Mouse (Mus musculus): ENCODE results near the gene Srsf2. TPM values are rescaled to one million over a fixed set of nuclear protein-coding genes. Genes with fewer than 3 reads are reported as not detected.

Gene Srsf2
- polyA plus RNA-seq (2012), result 1,994 and 2,305 TPM in 2 replicates

- no peak for TF ChIP-seq GATA1 (IDR thresholded peaks at IDR 0.05; ENCODE audit: low read length)
Measured at GRCm38 (mm10) chr11:116852891-116853511, at the start of gene Srsf2. Srsf2 (minus strand) TSS chr11:116853094.

- TF ChIP-seq GATA1 (IDR thresholded peaks at IDR 0.05; ENCODE audit: low read length), result no peak
Measured at GRCm38 (mm10) chr11:116899247-116899646, 46.4 kb upstream of the Srsf2 start.

- no peak for TF ChIP-seq GATA1 (IDR thresholded peaks at IDR 0.05; ENCODE audit: low read length)
Measured at GRCm38 (mm10) chr11:116895402-116895801, 42.5 kb upstream of the Srsf2 start.

- TF ChIP-seq GATA1 (IDR thresholded peaks at IDR 0.05; ENCODE audit: low read length), result no peak
Measured at GRCm38 (mm10) chr11:116893532-116894442, 40.9 kb upstream of the Srsf2 start.

- TF ChIP-seq GATA1 (IDR thresholded peaks at IDR 0.05; ENCODE audit: low read length), result no peak
Measured at GRCm38 (mm10) chr11:116887136-116887535, 34.2 kb upstream of the Srsf2 start.

- no peak for TF ChIP-seq GATA1 (IDR thresholded peaks at IDR 0.05; ENCODE audit: low read length)
Measured at GRCm38 (mm10) chr11:116885275-116886151, 32.6 kb upstream of the Srsf2 start.

- TF ChIP-seq GATA1 (IDR thresholded peaks at IDR 0.05; ENCODE audit: low read length), result no peak
Measured at GRCm38 (mm10) chr11:116884061-116884460, 31.2 kb upstream of the Srsf2 start.

GRCm38 (mm10) chr11:116882446-116882845 lies 29.6 kb upstream of the Srsf2 start:
- no peak for TF ChIP-seq GATA1 (IDR thresholded peaks at IDR 0.05; ENCODE audit: low read length)

GRCm38 (mm10) chr11:116881440-116881839 lies 28.5 kb upstream of the Srsf2 start:
- no peak for TF ChIP-seq GATA1 (IDR thresholded peaks at IDR 0.05; ENCODE audit: low read length)

GRCm38 (mm10) chr11:116880839-116881238 lies 27.9 kb upstream of the Srsf2 start:
- TF ChIP-seq GATA1 (IDR thresholded peaks at IDR 0.05; ENCODE audit: low read length), result no peak

GRCm38 (mm10) chr11:116878454-116878853 lies 25.6 kb upstream of the Srsf2 start:
- TF ChIP-seq GATA1 (IDR thresholded peaks at IDR 0.05; ENCODE audit: low read length), result no peak

- TF ChIP-seq GATA1 (IDR thresholded peaks at IDR 0.05; ENCODE audit: low read length), result no peak
Measured at GRCm38 (mm10) chr11:116873987-116874386, 21.1 kb upstream of the Srsf2 start.

- TF ChIP-seq GATA1 (IDR thresholded peaks at IDR 0.05; ENCODE audit: low read length), result no peak
Measured at GRCm38 (mm10) chr11:116871538-116871937, 18.6 kb upstream of the Srsf2 start.

- TF ChIP-seq GATA1 (IDR thresholded peaks at IDR 0.05; ENCODE audit: low read length), result no peak
Measured at GRCm38 (mm10) chr11:116869641-116870040, 16.7 kb upstream of the Srsf2 start.

- no peak for TF ChIP-seq GATA1 (IDR thresholded peaks at IDR 0.05; ENCODE audit: low read length)
Measured at GRCm38 (mm10) chr11:116869223-116869622, 16.3 kb upstream of the Srsf2 start.

GRCm38 (mm10) chr11:116868129-116868528 lies 15.2 kb upstream of the Srsf2 start:
- TF ChIP-seq GATA1 (IDR thresholded peaks at IDR 0.05; ENCODE audit: low read length), result no peak

All from G1E-ER4 (cell line).